Mouse (Mus musculus): ENCODE measurements at regions not wholly inside any gene's neighbourhood (a gene's known extent, or its start where the extent isn't known, plus 50 kb on each side); places are given as distances from the start of the nearest gene placed in this dataset.
"Not testable (repeated sequence)": the region's sequence is repeated elsewhere in the genome, so short reads cannot be mapped to it uniquely, and the experiment has no call there.

GRCm38 (mm10) chr1:181262496-181262895 is 50.7 kb upstream of the Wdr26 start:
- DNase-seq: no peak

GRCm38 (mm10) chr1:181263216-181263615 is 51.4 kb upstream of the Wdr26 start:
- DNase-seq: no peak

DNA sequence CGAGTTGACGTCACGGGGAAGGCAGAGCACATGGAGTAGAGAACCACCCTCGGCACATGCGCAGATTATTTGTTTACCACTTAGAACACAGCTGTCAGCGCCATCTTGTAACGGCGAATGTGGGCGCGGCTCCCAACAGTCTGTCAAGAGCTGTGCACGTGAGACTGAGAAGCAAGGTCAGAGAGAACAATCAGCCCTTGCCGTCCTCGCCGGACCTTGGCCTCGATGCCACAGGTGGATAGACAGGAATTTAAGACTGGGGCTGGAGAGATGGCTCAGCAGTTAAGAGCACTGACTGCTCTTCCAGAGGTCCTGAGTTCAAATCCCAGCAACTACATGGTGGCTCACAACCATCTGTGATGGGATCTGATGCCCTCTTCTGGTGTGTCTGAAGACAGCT is 58.7 kb upstream of the Wdr26 start:
- DNase-seq: not testable (repeated sequence)

GRCm38 (mm10) chr1:181271164-181271563 is 59.4 kb upstream of the Wdr26 start:
- DNase-seq: no peak

DNA sequence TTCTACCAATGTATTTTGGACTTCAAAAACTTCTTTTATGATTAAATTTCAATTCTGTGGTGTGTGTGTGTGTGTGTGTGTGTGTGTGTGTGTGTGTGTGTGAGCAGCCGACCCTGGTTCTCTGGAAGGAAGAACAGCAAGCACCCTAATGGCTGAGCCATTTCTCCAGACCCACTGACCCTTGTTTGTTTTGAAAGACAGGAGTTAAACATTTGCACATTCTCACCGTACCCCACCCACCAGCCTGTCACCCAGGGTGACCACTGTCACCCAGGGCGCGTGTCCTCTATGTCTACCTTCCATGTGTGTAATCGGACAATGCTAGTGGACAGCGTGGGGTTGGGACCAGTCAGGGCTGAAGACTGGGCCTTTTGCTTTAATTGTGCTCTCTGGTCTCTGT is 60.0 kb upstream of the Wdr26 start:
- DNase-seq: no peak

DNA sequence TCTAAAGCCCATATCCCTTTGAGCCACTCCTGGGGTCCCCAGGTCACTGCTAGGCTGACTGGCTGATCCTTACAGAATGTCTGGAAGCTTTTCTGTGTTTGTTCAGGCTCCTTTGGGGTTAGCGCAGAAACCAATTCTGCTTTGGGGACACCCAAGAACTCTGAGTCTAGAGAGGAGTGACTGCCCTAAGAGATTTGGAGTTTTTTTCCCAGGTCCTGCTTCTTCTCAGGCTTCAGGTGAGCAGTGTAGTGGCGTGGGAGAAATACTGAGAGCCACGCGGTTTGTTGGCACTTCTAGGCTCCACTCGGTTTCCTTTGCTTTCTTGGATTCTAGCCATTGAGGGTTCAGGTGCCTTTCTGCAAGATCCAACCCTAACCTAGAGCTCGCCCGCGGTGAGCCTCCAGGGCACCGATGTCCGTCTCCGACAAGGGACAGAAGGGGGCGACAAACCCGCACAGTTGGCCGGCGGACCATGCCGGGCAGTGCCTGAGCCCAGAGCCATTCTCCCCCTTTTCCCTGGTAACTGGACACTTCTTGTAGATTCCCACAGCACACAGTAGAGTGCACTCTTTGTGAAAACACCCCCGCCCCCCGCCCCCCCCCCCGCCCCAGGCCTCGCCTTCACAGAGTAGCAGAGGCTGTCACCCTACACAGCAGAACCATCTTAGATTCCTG is 61.0 kb upstream of the Wdr26 start:
- DNase-seq: peak; percentile 87

GRCm38 (mm10) chr1:181273540-181274204 is 61.9 kb upstream of the Wdr26 start:
- DNase-seq: no peak

DNA sequence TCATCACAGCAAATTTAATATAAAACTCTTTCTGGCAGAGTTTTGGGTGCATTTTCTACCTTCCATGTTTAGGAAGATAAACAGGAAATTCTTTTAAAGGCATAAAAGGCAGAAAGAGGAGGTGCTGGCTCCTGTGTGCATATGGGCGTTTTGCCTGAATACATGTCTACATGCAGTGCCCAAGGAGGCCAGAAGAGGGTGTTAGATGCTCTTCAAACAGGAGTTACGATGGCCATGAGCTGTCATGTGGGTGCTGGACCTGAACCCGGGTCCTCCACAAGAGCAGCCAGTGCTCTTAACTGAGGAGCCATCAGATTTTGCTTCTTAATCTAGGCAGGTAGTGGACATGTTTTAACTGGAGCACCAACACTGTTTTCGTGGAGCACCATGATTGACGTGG is 69.0 kb upstream of the Wdr26 start:
- DNase-seq: no peak

- not testable (repeated sequence) for DNase-seq
Measured at GRCm38 (mm10) chr1:181282986-181283385, 69.4 kb upstream of the Cnih3 start.

- DNase-seq: not testable (repeated sequence)
Measured at GRCm38 (mm10) chr1:181283539-181283938, 68.9 kb upstream of the Cnih3 start.

DNA sequence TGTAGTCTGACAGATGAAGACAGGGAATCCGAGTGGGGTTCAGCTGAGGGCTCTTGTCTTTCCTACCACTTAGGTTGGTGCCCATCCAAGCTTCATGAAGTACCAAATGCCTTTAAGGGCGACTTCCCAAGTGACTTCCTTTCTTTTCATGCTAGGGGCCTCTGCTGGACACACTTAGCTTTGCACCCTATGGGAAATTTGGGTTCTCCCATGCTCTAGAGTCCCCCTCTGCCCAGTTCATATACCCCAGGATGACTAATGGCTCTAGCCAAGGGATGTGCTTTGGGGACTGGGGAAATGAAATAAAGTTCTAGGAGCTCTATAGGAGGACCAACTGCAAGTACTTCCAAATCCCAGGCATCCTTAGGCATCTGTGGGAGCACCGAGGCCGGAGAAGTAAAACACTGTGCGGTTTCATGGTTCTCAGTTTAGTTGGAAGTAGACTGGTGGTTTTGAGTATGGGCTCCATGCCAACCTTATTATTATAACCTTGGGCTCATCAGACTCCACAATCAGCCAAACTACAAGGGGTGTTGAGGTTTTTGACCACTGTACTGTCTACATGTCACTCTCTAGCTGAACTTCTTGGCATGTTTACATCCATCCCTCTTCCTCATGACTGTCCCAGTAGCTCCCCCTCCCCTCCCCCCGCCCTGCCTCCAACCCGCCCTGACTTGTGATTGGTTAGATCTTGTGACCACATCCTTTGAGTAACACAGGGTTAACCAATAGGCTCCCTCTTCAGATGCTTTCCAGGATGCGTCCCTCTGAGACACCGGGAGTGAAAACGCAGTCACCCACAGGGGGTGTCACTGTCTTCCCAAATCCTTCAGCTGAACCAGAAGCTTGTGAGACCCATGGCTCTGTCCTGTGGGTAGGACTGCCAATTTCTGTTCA is 67.9 kb upstream of the Cnih3 start:
- no peak for DNase-seq

- DNase-seq: no peak
Measured at GRCm38 (mm10) chr1:181285600-181285999, 66.8 kb upstream of the Cnih3 start.

DNA sequence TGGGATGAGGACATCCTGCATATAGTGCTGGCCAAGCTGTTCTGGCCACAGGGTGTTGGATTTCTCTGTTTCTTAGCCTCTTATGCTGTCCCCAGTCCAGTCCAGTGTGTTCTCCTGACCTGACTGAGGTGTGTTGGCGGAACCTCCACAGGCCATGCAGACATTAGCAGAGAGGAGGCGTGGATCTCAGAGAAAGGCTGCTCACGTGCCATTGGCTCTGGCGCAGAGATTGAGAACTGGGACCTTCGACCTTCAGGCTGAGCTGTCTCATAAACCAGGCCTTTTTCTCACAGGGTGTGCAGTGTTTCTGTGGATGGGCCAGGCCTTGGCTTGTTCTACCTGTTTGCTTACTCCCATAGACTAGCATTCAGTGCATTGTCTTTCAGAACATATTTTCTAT is 66.3 kb upstream of the Cnih3 start:
- DNase-seq: no peak

- no peak for DNase-seq
Measured at GRCm38 (mm10) chr1:181287166-181287565, 65.3 kb upstream of the Cnih3 start.

DNA sequence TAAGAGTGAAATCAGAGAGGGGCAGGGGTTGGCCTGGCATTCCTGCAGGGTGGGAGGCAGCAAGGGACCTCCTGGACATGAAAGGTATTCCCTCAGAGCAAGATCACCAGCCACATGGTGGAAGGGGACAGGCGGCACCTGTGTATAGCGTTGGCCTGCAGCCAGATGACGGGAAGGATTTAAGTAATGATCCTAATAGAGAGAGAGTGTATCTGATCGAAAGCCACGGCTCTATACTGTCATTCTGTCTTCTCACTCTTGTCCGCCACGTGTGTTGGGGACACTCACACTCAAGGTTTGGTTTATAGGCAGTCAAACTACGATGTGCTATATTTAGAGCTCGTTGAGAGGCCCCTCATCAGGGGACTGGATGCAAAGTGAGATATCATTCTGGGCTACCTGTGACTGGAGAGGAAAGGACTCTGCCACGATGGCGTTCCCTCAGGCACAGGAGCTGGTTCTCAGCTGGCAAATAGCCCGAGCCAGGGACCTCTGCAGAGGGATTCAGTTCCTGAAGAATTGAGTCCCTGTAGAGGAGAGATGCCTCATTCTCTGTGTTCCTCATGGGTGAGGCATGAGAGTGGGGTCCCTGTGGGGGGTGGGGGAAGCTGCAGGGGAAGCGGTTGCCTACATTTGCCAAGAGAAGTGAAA is 62.9 kb upstream of the Cnih3 start:
- no peak for DNase-seq

DNA sequence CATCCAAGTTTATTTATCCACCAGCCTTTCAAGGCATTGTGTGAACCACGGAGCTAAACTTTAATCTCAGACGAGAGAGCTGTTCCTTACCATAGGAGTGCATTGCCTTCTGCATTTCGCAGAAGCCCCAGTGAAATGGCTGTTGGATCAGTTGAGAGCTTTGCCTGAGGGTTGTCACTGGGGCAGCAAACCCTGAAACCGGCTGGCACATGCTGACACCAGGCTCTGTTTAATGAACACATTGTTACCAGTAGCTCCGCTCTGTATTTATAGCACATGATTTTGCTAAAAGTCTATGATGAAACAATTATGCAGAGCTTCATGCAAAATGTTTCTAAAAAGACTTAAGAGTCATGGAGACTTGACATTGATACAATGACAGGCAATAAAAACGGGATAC is 61.2 kb upstream of the Cnih3 start:
- DNase-seq: no peak

DNA sequence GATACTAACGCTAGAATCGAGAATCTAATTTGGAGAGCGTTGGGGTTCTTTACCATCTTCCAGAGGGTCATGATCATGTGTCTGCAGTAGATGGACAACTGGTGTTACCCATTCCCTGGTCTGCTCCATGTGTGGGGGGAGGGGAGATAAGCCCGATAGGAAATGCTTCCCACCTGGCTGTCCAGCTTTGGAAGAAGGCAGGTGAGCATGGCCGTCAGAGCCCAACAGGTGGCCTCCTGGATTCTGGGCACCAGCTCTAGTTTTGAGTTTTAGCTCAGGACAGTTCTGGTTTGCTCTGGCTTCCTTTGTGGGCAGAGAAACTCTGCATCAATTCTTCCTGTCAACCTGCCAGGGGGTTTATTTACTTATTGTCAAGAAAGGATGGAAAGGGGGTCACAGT is 60.5 kb upstream of the Cnih3 start:
- no peak for DNase-seq

DNA sequence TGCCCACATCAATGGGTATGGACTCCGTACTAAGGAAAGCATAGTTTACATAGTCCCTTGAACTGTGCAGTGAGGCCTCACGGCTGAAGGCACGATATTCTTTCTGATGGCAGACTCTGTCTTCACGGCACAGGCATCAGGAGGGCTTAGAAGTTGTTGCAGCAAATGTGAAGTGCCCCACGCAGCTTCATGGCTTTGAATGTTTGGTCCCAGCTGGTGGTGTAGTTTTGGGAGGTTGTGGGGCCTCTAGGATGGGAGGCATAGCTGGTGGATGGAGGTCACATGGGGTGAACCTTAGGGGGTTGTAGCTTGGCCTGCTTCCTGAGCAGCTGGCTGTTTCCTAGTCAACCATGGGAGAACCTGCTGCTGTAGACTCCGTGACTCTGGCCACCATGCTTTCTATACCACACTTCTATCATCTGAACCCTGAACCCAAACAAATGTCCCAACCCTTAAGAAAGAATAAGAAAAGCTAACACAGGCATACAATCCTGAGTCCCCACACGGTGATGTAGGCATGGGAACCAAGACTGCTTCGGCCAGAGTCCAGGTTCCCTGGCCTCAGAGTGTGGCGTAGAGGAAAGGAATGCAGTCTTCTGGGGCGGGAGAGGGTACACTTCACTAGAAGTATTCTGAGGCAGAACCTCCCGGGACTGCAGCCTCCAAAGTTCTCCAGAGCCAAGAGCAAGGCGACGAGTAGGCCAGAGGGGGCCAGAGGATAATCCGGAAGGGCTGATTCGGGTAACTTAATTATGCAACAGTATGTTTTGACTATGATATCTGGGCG is 59.2 kb upstream of the Cnih3 start:
- no peak for DNase-seq

DNA sequence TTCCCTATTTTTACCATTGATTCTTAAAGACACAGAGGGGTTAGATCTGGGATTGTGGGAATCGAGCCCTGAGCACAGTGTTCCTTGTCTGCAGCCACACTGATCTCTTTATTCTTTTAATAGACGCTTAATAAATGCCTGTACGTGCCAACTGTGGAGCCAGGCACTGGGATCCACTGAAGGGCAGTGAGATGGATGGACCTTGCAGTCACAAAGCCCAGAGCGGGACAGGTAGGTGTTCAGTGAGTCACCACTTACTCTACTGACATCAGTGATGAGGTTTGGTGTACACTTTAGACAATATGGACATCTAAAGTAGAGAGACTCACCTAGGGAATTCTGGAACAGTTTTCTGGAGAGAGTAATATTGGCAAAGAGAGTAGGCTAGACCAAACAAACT is 56.8 kb upstream of the Cnih3 start:
- no peak for DNase-seq

GRCm38 (mm10) chr1:181298063-181298462 is 54.4 kb upstream of the Cnih3 start:
- no peak for DNase-seq

DNA sequence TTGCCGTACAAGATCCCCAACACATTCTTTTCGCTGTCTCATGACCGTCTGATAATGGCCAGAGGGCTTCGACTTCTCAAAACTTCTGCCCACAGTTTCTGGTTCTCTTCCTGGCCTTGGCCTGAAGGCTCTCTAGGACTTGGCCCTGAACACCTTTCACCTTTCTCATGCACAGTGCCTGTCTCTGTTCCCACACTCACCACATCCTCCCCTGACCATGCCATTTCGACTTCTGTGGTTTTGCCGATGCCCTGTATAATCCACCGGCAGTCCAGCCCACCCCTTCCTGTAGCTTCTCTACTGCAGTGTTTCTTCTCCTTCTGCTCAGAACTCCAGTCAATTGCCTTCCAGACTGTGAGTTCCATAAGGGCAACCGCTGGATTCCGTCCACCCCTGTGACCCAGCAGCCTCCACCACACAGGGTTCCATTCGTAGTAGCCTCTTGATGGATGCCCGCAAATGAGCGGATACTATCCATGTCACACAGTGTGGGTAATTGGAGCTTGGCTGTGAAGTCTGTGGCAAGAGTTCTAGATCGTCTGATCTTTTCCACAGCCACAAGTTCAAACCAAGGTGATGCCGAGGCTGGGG is 53.3 kb upstream of the Cnih3 start:
- no peak for DNase-seq

GRCm38 (mm10) chr1:181299826-181300225 is 52.6 kb upstream of the Cnih3 start:
- DNase-seq: no peak

All from right cerebral cortex, postnatal 4 days (tissue).